Mouse (Mus musculus) right cerebral cortex, adult 2 months (tissue): ENCODE data around the gene Cbl.

Experiments
- DNase-seq, 2 experiments: peaks; one replicate each; pipeline ENCODE4 v3.0.0; 2021 to 2022; ENCODE audit warnings: low spot score in 2 of 2

Cbl gene

GRCm38 (mm10) chr9:44106182-44106581 lies 127.7 kb downstream of the Cbl start:
- DNase-seq = no peak

GRCm38 (mm10) chr9:44105781-44106180 lies 128.1 kb downstream of the Cbl start:
- DNase-seq = no peak

GRCm38 (mm10) chr9:44104881-44105280 lies 129.0 kb downstream of the Cbl start:
- no peak for DNase-seq

- DNase-seq = no peak
These were observed 132.4 kb downstream of the Cbl start, which contains the start of gene Mfrp for GRCm38 (mm10) chr9:44101490-44101889. TSS of gene Mfrp (plus strand) at chr9:44101729.

- DNase-seq = peak; percentile 59 to 67
These were observed 137.3 kb downstream of the Cbl start for GRCm38 (mm10) chr9:44096536-44096935.

- DNase-seq = no peak
These were observed 138.1 kb downstream of the Cbl start for GRCm38 (mm10) chr9:44095781-44096180.

- DNase-seq = no peak
These were observed 139.1 kb downstream of the Cbl start for GRCm38 (mm10) chr9:44094737-44095136.

GRCm38 (mm10) chr9:44093612-44094503 lies 140.0 kb downstream of the Cbl start:
- DNase-seq = peak; percentile 86 to 90
